Mouse (Mus musculus): ENCODE results near the gene Bbs12. TPM values are rescaled to one million over a fixed set of nuclear protein-coding genes. Genes with fewer than 3 reads are reported as not detected.

The Bbs12 gene
- polyA plus RNA-seq, 1 experiment from 2014 or later: 5.2 TPM

- ATAC-seq (replicated peaks): no peak
- H3K27me3 ChIP-seq: no peaks in the 10 kb centered on the region
- H3K27ac ChIP-seq (replicated peaks): no peak overlapping the region
- H3K4me2 ChIP-seq (replicated peaks): no peak overlapping the region
- no peak overlapping the region for H3K4me3 ChIP-seq
- no peaks in the 10 kb centered on the region for H3K9me3 ChIP-seq
- no peak overlapping the region for H3K9ac ChIP-seq (replicated peaks)
- H3K4me1 ChIP-seq: no peaks in the 10 kb centered on the region
- WGBS: 86% methylated on average over 4 of the region's 4 CpGs
- H3K36me3 ChIP-seq: no peaks in the 10 kb centered on the region
Observed at GRCm38 (mm10) chr3:37365144-37365543, 52.8 kb downstream of the Bbs12 start.

- Histone ChIP-seq H3K9me3 (no peaks in the 10 kb centered on the region), H3K9ac (replicated peaks) (no peak overlapping the region), H3K36me3 (no peaks in the 10 kb centered on the region), H3K27me3 (no peaks in the 10 kb centered on the region), H3K4me3 (no peak overlapping the region), H3K4me2 (replicated peaks) (no peak overlapping the region), H3K27ac (replicated peaks) (no peak overlapping the region), H3K4me1 (no peaks in the 10 kb centered on the region)
- no peak for ATAC-seq (replicated peaks)
- WGBS: 40% methylated on average over 3 of the region's 3 CpGs
Observed at GRCm38 (mm10) chr3:37365976-37366375, 53.6 kb downstream of the Bbs12 start.

GRCm38 (mm10) chr3:37366381-37367053, 54.2 kb downstream of the Bbs12 start:
- no peak overlapping the region for H3K9ac ChIP-seq (replicated peaks)
- no peak overlapping the region for H3K4me3 ChIP-seq
- no peak overlapping the region for H3K4me2 ChIP-seq (replicated peaks)
- ATAC-seq (replicated peaks): no peak
- WGBS: 70% methylated on average over 4 of the region's 4 CpGs
- no peaks in the 10 kb centered on the region for H3K27me3 ChIP-seq
- no peaks in the 10 kb centered on the region for H3K36me3 ChIP-seq
- no peaks in the 10 kb centered on the region for H3K4me1 ChIP-seq
- H3K27ac ChIP-seq (replicated peaks): no peak overlapping the region
- H3K9me3 ChIP-seq: no peaks in the 10 kb centered on the region

GRCm38 (mm10) chr3:37370407-37370806, 58.1 kb downstream of the Bbs12 start:
- WGBS: 76% methylated on average over 4 of the region's 4 CpGs
- H3K9ac ChIP-seq (replicated peaks): no peak overlapping the region
- no peak overlapping the region for H3K4me3 ChIP-seq
- no peaks in the 10 kb centered on the region for H3K4me1 ChIP-seq
- no peaks in the 10 kb centered on the region for H3K9me3 ChIP-seq
- ATAC-seq (replicated peaks): no peak
- H3K27me3 ChIP-seq: no peaks in the 10 kb centered on the region
- H3K36me3 ChIP-seq: no peaks in the 10 kb centered on the region
- H3K27ac ChIP-seq (replicated peaks): no peak overlapping the region
- no peak overlapping the region for H3K4me2 ChIP-seq (replicated peaks)

Other genes with a start within 250 kb of the Bbs12 start
- gene Adad1, start 249.0 kb upstream of the Bbs12 start, polyA plus RNA-seq (2015; fragmentation: Nextera tagmentation; extraction: Ambion mirVana): 0.43 TPM in 1 of 2 replicates, not detected in the other
- gene Il2, start 186.6 kb upstream of the Bbs12 start, polyA plus RNA-seq (2015; fragmentation: Nextera tagmentation; extraction: Ambion mirVana): 0.34 and 0.62 TPM in 2 replicates
- not detected in 2 replicates for gene Il21, start 79.9 kb upstream of the Bbs12 start, polyA plus RNA-seq (2015; fragmentation: Nextera tagmentation; extraction: Ambion mirVana)
- gene Cetn4, start 154 bp downstream of the Bbs12 start, polyA plus RNA-seq (2015; fragmentation: Nextera tagmentation; extraction: Ambion mirVana): 2.0 and 2.1 TPM in 2 replicates
- 0.37 and 0.69 TPM in 2 replicates for gene Fgf2, start 35.8 kb downstream of the Bbs12 start, polyA plus RNA-seq (2015; fragmentation: Nextera tagmentation; extraction: Ambion mirVana)
- 33.7 and 34.7 TPM in 2 replicates for gene Spata5, start 107.3 kb downstream of the Bbs12 start, polyA plus RNA-seq (2015; fragmentation: Nextera tagmentation; extraction: Ambion mirVana)
- 5.1 and 5.9 TPM in 2 replicates for gene Nudt6, start 107.7 kb downstream of the Bbs12 start, polyA plus RNA-seq (2015; fragmentation: Nextera tagmentation; extraction: Ambion mirVana)